Mouse (Mus musculus) stomach, postnatal 0 days (tissue): ENCODE measurements around the gene Fubp1. TPM values are rescaled to one million over a fixed set of nuclear protein-coding genes. Genes with fewer than 3 reads are reported as not detected.
A peak's percentile ranks its signal among the peaks of the same experiment; 100 is the strongest.

Source experiments
- ATAC-seq: fragments of 200-750 bp; cut with Nextera tagmentation; 2 replicates; pipeline ENCODE4 v1.8.0; 2017; ENCODE audit not compliant: low FRiP score, low TSS enrichment
- DNase-seq: peaks from one replicate; pipeline ENCODE4 v3.0.0-alpha.2; 2016; ENCODE audit warnings: low spot score
- H3K27ac ChIP-seq: fragments of 300-500 bp; sonication (generic); replicated peaks from 2 replicates; pipeline ENCODE4 v1.5.1; 2014; ENCODE audit warnings: mild to moderate bottlenecking, control low read depth
- H3K27me3 ChIP-seq: fragments of 300-500 bp; sonication (generic); 2 replicates; pipeline ENCODE4 v1.6.1; 2014; ENCODE audit warnings: low read length; ENCODE audit not compliant: control insufficient read depth, insufficient read depth
- H3K36me3 ChIP-seq: fragments of 300-500 bp; sonication (generic); 2 replicates; pipeline ENCODE4 v1.6.1; 2014; ENCODE audit warnings: low read length, mixed read lengths; ENCODE audit not compliant: control insufficient read depth, insufficient read depth
- H3K4me1 ChIP-seq: fragments of 300-500 bp; sonication (generic); replicated peaks from 2 replicates; pipeline ENCODE4 v1.6.1; 2014; ENCODE audit warnings: antibody characterized with exemption; ENCODE audit not compliant: control insufficient read depth, insufficient read depth
- H3K4me2 ChIP-seq: fragments of 300-500 bp; sonication (generic); replicated peaks from 2 replicates; pipeline ENCODE4 v1.6.1; 2014; ENCODE audit warnings: low read depth, mild to moderate bottlenecking, control low read depth, moderate library complexity
- H3K4me3 ChIP-seq: fragments of 300-500 bp; sonication (generic); 2 replicates; pipeline ENCODE4 v1.5.1; 2014; ENCODE audit warnings: low read depth, low read length, control low read depth
- H3K9ac ChIP-seq: fragments of 300-500 bp; sonication (generic); 2 replicates; pipeline ENCODE4 v1.6.1; 2014; ENCODE audit warnings: mild to moderate bottlenecking, low read length, control low read depth, mixed read lengths
- H3K9me3 ChIP-seq: fragments of 300-500 bp; sonication (generic); 2 replicates; pipeline ENCODE4 v1.6.1; 2016; ENCODE audit warnings: low read length; ENCODE audit not compliant: control insufficient read depth
- CTCF ChIP-seq: IDR thresholded peaks from 2 replicates; pipeline ENCODE4 v1.5.1; 2016; ENCODE audit warnings: antibody characterized with exemption, low read depth, mild to moderate bottlenecking, moderate library complexity
- EP300 ChIP-seq: optimal IDR thresholded peaks from 2 replicates; pipeline ENCODE3; 2016; ENCODE audit warnings: antibody characterized with exemption
- WGBS: fragments of 180-500 bp; shearing (Covaris S2); extraction: QIAGEN DNeasy Blood & Tissue Kit; methylation state at CpG from one replicate; pipeline ENCODE4 v1.1.7; 2014; 5-methylcytosine and 5-hydroxymethylcytosine counted together
- polyA plus RNA-seq: library from polyadenylated mRNA; unstranded; fragments of >200 nt; fragmentation: Nextera tagmentation; extraction: Ambion mirVana; gene quantifications from 2 replicates; pipeline ENCODE4 v1.2.1, GENCODE M21; 2015

The Fubp1 gene
- polyA plus RNA-seq, 1 experiment from 2014 or later, result 60.2 TPM

GRCm38 (mm10) chr3:152199125-152199524 is 11.1 kb upstream of the Fubp1 start:
- H3K27me3 ChIP-seq, result no peaks in the 10 kb centered on the region
- no peak overlapping the region for H3K4me2 ChIP-seq
- TF ChIP-seq CTCF (no peak), EP300 (no peak)
- ATAC-seq (no peak; the same call in 1 of the 2 replicates), DNase-seq (no peak)
- H3K9me3 ChIP-seq, result no peaks in the 10 kb centered on the region
- H3K4me3 ChIP-seq, result no peak overlapping the region
- no peaks in the 10 kb centered on the region for H3K36me3 ChIP-seq
- no peak overlapping the region for H3K9ac ChIP-seq
- WGBS, result 68% methylated on average over 3 of the region's 3 CpGs
- H3K4me1 ChIP-seq, result no peaks in the 10 kb centered on the region
- no peak overlapping the region for H3K27ac ChIP-seq

DNA sequence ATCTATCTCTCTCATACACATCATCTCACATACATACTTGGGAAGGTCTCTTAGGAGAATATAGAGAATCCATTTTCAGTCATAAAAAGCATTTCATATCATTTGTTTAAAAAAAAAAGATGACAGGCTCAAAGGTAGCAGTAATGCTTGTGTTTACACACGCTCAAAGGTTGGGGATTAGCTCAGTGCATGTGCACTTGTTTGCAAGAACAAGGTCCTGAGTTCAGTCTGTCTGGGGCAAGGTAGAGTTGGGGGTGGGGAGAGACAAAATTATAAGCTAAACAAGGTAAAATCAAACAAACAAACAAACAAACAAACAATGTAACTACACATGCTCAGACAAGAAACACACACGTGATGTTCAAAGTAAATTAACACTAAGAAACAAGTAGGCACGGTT is 9.0 kb upstream of the Fubp1 start:
- Histone ChIP-seq H3K4me2 (no peak overlapping the region), H3K27ac (no peak overlapping the region), H3K4me1 (no peaks in the 10 kb centered on the region), H3K4me3 (no peak overlapping the region), H3K9me3 (no peaks in the 10 kb centered on the region), H3K27me3 (no peaks in the 10 kb centered on the region), H3K9ac (no peak overlapping the region), H3K36me3 (no peaks in the 10 kb centered on the region)
- no peak for TF ChIP-seq EP300
- no peak for TF ChIP-seq CTCF
- ATAC-seq (0 out of 2 replicates have a peak, but pooled peaks have one; percentile 60), DNase-seq (no peak)
- WGBS, result 81% methylated on average over 3 of the region's 3 CpGs

- H3K27ac ChIP-seq, result no peak overlapping the region
- 72% methylated on average over 2 of the region's 2 CpGs for WGBS
- no peak for ATAC-seq
Measured at GRCm38 (mm10) chr3:152201651-152202050, 8.6 kb upstream of the Fubp1 start.

GRCm38 (mm10) chr3:152202942-152203341 is 7.3 kb upstream of the Fubp1 start:
- no peak overlapping the region for H3K9ac ChIP-seq
- no peaks in the 10 kb centered on the region for H3K9me3 ChIP-seq
- DNase-seq, result no peak
- no peak overlapping the region for H3K4me2 ChIP-seq
- TF ChIP-seq CTCF (no peak), EP300 (no peak)
- no peak overlapping the region for H3K27ac ChIP-seq
- H3K27me3 ChIP-seq, result no peaks in the 10 kb centered on the region
- no peak for ATAC-seq
- H3K4me1 ChIP-seq, result no peaks in the 10 kb centered on the region
- no peak overlapping the region for H3K4me3 ChIP-seq
- no peaks in the 10 kb centered on the region for H3K36me3 ChIP-seq

More at GRCm38 (mm10) chr3:152201651-152202050, 8.6 kb upstream of the Fubp1 start:
- Histone ChIP-seq H3K9me3 (no peaks in the 10 kb centered on the region), H3K9ac (no peak overlapping the region), H3K36me3 (no peaks in the 10 kb centered on the region), H3K27me3 (no peaks in the 10 kb centered on the region), H3K4me2 (no peak overlapping the region), H3K4me3 (no peak overlapping the region), H3K4me1 (no peaks in the 10 kb centered on the region)
- TF ChIP-seq EP300 (no peak), CTCF (no peak)
- DNase-seq, result no peak

DNA sequence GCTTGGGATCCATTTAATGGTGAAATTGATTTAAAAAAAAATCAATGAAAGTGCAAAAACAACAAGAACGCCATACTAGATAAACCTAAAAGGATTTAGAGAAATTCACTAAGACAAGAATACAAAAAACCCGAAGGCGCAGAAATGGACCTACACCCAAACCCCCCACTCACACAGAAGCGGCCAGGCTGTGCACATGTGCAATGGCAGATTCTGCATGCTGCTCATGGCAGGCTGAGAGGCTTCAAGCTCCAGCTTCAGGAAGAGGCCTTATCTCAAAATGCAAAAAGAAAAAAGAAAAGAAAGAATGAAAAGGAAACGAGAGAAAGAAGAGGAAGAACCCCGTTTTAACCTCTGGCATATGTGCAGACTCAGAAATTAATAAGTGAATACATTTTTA is 6.8 kb upstream of the Fubp1 start:
- Histone ChIP-seq H3K36me3 (no peaks in the 10 kb centered on the region), H3K27me3 (no peaks in the 10 kb centered on the region), H3K9me3 (no peaks in the 10 kb centered on the region), H3K4me1 (no peaks in the 10 kb centered on the region), H3K27ac (no peak overlapping the region), H3K4me3 (no peak overlapping the region), H3K4me2 (no peak overlapping the region), H3K9ac (no peak overlapping the region)
- no peak for TF ChIP-seq CTCF
- TF ChIP-seq EP300, result no peak
- DNase-seq, result no peak
- ATAC-seq, result no peak
- WGBS, result 86% methylated on average over 6 of the region's 6 CpGs

- no peak overlapping the region for H3K4me2 ChIP-seq
- no peak overlapping the region for H3K9ac ChIP-seq
- ATAC-seq (no peak), DNase-seq (no peak)
- TF ChIP-seq CTCF (no peak), EP300 (no peak)
- H3K27me3 ChIP-seq, result no peaks in the 10 kb centered on the region
- no peak overlapping the region for H3K27ac ChIP-seq
- no peaks in the 10 kb centered on the region for H3K9me3 ChIP-seq
- H3K36me3 ChIP-seq, result no peaks in the 10 kb centered on the region
- whole genome bisulfite sequencing, result 60% methylated on average over 3 of the region's 3 CpGs
- H3K4me1 ChIP-seq, result no peaks in the 10 kb centered on the region
- H3K4me3 ChIP-seq, result no peak overlapping the region
Measured at GRCm38 (mm10) chr3:152203996-152204395, 6.2 kb upstream of the Fubp1 start.
